Mouse (Mus musculus): Measurements from ENCODE around the gene Klk9. TPM values are rescaled to one million over a fixed set of nuclear protein-coding genes. Genes with fewer than 3 reads are reported as not detected.

Gene Klk9
- polyA plus RNA-seq (2012; rRNA removed): 0.14 and 0.21 TPM in 2 replicates
- 0.21 and 0.53 TPM in 2 replicates for polyA plus RNA-seq (2014; fragmentation: Nextera tagmentation; extraction: Ambion mirVana)

DNA sequence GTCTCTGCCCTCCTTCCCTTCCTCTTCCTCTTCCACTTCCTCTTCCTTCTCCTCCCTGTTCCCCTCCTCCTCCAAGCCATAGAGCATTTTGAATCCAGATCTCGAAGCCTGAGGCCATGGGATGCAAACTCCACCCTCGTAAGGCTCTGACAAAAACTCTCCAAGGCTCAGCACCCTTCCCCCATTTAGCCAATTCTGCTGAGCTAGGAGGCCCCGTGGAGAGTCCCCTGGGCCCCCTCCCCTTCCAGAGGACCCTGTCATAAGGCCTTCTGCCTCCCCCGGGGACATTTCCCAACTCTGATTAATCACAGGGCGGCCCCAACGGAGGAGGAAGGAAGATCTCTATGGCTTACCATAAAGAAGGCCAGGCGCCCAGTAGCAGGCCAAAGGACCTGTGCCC, at the start of gene Klk9:
Klk9 (plus strand) TSS at position 301 of the 400 bp plus-strand sequence.
- no peak for ATAC-seq (ENCODE audit: low FRiP score, low read depth)
- Histone ChIP-seq H3K9ac (ENCODE audit: low read depth, low read length, severe bottlenecking) (no peak within 1 kb of the TSS), H3K4me3 (replicated peaks; ENCODE audit: low read length) (no peak within 1 kb of the TSS), H3K36me3 (ENCODE audit: control insufficient read depth, insufficient read depth, low read length) (no peaks in the 10 kb centered on the region), H3K27ac (replicated peaks; ENCODE audit: low read depth, low read length) (no peak within 1 kb of the TSS), H3K4me2 (replicated peaks; ENCODE audit: low read depth, low read length, severe bottlenecking) (no peak within 1 kb of the TSS), H3K27me3 (ENCODE audit: control insufficient read depth, insufficient read depth, low read length) (peaks cover 7% of the 10 kb centered on the region; the same call in 1 of the 2 replicates), H3K9me3 (ENCODE audit: control insufficient read depth, low read length) (no peaks in the 10 kb centered on the region), H3K4me1 (ENCODE audit: control insufficient read depth, insufficient read depth, low read length) (peaks cover 3% of the 10 kb centered on the region; the same call in 1 of the 2 replicates)
- TF ChIP-seq POLR2A (IDR thresholded peaks at IDR 0.05; ENCODE audit: borderline replicate concordance, extremely low read depth, insufficient read depth, insufficient read length): no peak
- DNase-seq (ENCODE audit: low spot score): no peak
- 66% methylated on average over 7 of the region's 7 CpGs for WGBS

DNA sequence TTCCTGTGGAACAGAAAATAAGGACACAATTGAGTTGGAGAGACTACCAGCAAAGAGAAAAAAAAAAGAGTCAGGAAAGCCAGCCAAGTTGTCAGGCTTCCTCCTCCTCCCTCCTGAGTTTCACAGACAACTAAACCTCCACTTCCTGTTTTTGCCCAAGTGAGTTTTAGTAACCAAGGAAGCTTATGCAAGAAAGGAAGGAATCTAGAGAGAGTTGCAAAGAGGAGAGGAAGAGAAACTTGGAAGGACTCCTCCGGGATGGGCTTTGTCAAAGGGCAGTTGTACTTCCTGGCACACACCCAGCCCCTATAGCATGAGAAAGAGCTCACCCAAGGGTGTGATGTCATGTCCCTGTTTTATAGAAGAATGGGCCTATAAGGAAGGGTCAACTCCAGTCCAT, 43.9 kb upstream of the Klk9 start:
- Histone ChIP-seq H3K9me3 (ENCODE audit: control insufficient read depth, low read length) (no peaks in the 10 kb centered on the region), H3K4me2 (replicated peaks; ENCODE audit: low read depth, low read length, severe bottlenecking) (no peak overlapping the region), H3K27me3 (ENCODE audit: control insufficient read depth, insufficient read depth, low read length) (no peaks in the 10 kb centered on the region), H3K9ac (ENCODE audit: low read depth, low read length, severe bottlenecking) (no peak overlapping the region), H3K27ac (replicated peaks; ENCODE audit: low read depth, low read length) (no peak overlapping the region), H3K4me1 (ENCODE audit: control insufficient read depth, insufficient read depth, low read length) (no peaks in the 10 kb centered on the region), H3K36me3 (ENCODE audit: control insufficient read depth, insufficient read depth, low read length) (no peaks in the 10 kb centered on the region), H3K4me3 (replicated peaks; ENCODE audit: low read length) (no peak overlapping the region)
- WGBS: 58% methylated on average over 1 of the region's 1 CpGs
- TF ChIP-seq POLR2A (IDR thresholded peaks at IDR 0.05; ENCODE audit: borderline replicate concordance, extremely low read depth, insufficient read depth, insufficient read length): no peak
- no peak for ATAC-seq (ENCODE audit: low FRiP score, low read depth)
- no peak for DNase-seq (ENCODE audit: low spot score)

DNA sequence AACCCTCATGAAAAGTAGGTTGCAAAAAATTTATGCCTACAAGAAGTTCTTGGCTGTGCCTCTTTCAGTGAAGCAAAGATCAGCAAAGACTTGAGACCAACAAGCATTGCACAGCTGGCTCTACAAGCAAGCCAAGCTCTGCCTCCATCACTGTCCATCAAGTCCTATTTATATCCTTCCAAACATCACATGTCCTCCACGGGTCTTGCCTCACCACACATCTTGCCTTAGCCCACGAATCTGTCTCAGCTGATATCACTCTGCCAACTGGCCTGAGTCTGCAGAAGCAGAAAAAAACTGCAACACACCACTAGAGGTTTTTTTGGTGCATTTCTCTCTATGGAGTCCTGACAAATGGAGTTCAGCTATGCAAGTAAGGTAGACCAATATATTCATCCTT, 38.9 kb upstream of the Klk9 start:
- no peak for TF ChIP-seq POLR2A (IDR thresholded peaks at IDR 0.05; ENCODE audit: borderline replicate concordance, extremely low read depth, insufficient read depth, insufficient read length)
- Histone ChIP-seq H3K4me3 (replicated peaks; ENCODE audit: low read length) (no peak overlapping the region), H3K36me3 (ENCODE audit: control insufficient read depth, insufficient read depth, low read length) (no peaks in the 10 kb centered on the region), H3K27ac (replicated peaks; ENCODE audit: low read depth, low read length) (no peak overlapping the region), H3K9me3 (ENCODE audit: control insufficient read depth, low read length) (no peaks in the 10 kb centered on the region), H3K4me2 (replicated peaks; ENCODE audit: low read depth, low read length, severe bottlenecking) (no peak overlapping the region), H3K27me3 (ENCODE audit: control insufficient read depth, insufficient read depth, low read length) (no peaks in the 10 kb centered on the region), H3K9ac (ENCODE audit: low read depth, low read length, severe bottlenecking) (no peak overlapping the region), H3K4me1 (ENCODE audit: control insufficient read depth, insufficient read depth, low read length) (no peaks in the 10 kb centered on the region)
- WGBS: 65% methylated on average over 2 of the region's 2 CpGs
- no peak for DNase-seq (ENCODE audit: low spot score)
- ATAC-seq (ENCODE audit: low FRiP score, low read depth): no peak

DNA sequence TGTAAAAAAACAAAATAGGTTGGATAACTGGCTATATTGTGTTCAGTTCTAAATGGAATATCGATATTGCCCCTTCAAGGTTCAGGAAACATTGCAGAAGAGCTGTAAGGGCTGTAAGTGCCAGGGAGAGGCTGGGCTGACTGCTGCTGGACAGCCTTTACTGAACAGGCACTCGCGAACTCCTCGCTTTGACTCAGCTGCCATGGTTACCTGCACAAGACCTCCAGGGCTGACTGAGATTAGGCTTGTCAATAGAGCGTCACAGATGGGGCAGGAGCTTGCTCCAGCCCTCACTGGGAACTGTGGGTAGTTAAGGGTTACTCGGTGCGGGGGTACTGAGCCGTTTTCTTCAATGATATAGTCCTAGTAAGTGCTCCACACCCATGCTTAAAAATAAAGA, 25.2 kb upstream of the Klk9 start:
- no peak for DNase-seq (ENCODE audit: low spot score)
- no peaks in the 10 kb centered on the region for H3K4me1 ChIP-seq (ENCODE audit: control insufficient read depth, insufficient read depth, low read length)
- no peak overlapping the region for H3K4me2 ChIP-seq (replicated peaks; ENCODE audit: low read depth, low read length, severe bottlenecking)
- no peaks in the 10 kb centered on the region for H3K36me3 ChIP-seq (ENCODE audit: control insufficient read depth, insufficient read depth, low read length)
- H3K4me3 ChIP-seq (replicated peaks; ENCODE audit: low read length): no peak overlapping the region
- no peak for TF ChIP-seq POLR2A (IDR thresholded peaks at IDR 0.05; ENCODE audit: borderline replicate concordance, extremely low read depth, insufficient read depth, insufficient read length)
- 52% methylated on average over 8 of the region's 8 CpGs for WGBS
- no peaks in the 10 kb centered on the region for H3K27me3 ChIP-seq (ENCODE audit: control insufficient read depth, insufficient read depth, low read length)
- H3K9me3 ChIP-seq (ENCODE audit: control insufficient read depth, low read length): no peaks in the 10 kb centered on the region
- no peak overlapping the region for H3K27ac ChIP-seq (replicated peaks; ENCODE audit: low read depth, low read length)
- no peak for ATAC-seq (ENCODE audit: low FRiP score, low read depth)
- no peak overlapping the region for H3K9ac ChIP-seq (ENCODE audit: low read depth, low read length, severe bottlenecking)

DNA sequence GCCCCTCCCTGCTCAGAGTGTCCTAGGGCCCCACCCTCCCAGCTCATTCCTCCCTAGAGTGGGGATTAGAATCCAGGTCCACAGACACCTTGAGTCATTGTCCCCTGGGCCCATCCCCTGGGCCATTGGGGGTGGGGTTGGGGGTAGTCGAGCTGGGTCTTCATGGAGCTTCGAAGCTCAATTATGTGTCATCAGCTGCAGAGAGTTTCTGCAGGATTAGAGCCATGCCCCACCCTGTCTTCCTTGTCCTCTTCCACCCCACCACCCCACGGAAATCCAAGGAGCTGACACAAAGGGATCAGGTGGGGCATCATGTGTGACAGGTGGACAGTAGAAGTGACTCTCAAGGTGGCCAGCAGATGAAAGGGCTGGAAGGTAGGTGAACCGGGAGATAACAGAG, 23.1 kb upstream of the Klk9 start, which contains the start of gene Klk12:
Klk12 (plus strand) TSS at position 301 of the 400 bp plus-strand sequence.
- H3K4me2 ChIP-seq (replicated peaks; ENCODE audit: low read depth, low read length, severe bottlenecking): no peak within 1 kb of the TSS
- DNase-seq (ENCODE audit: low spot score): no peak
- H3K4me1 ChIP-seq (ENCODE audit: control insufficient read depth, insufficient read depth, low read length): no peaks in the 10 kb centered on the region
- H3K9ac ChIP-seq (ENCODE audit: low read depth, low read length, severe bottlenecking): no peak within 1 kb of the TSS
- TF ChIP-seq POLR2A (IDR thresholded peaks at IDR 0.05; ENCODE audit: borderline replicate concordance, extremely low read depth, insufficient read depth, insufficient read length): no peak
- H3K9me3 ChIP-seq (ENCODE audit: control insufficient read depth, low read length): no peaks in the 10 kb centered on the region
- no peaks in the 10 kb centered on the region for H3K27me3 ChIP-seq (ENCODE audit: control insufficient read depth, insufficient read depth, low read length)
- WGBS: 79% methylated on average over 4 of the region's 4 CpGs
- no peak within 1 kb of the TSS for H3K4me3 ChIP-seq (replicated peaks; ENCODE audit: low read length)
- H3K36me3 ChIP-seq (ENCODE audit: control insufficient read depth, insufficient read depth, low read length): no peaks in the 10 kb centered on the region
- ATAC-seq (ENCODE audit: low FRiP score, low read depth): no peak
- no peak within 1 kb of the TSS for H3K27ac ChIP-seq (replicated peaks; ENCODE audit: low read depth, low read length)

DNA sequence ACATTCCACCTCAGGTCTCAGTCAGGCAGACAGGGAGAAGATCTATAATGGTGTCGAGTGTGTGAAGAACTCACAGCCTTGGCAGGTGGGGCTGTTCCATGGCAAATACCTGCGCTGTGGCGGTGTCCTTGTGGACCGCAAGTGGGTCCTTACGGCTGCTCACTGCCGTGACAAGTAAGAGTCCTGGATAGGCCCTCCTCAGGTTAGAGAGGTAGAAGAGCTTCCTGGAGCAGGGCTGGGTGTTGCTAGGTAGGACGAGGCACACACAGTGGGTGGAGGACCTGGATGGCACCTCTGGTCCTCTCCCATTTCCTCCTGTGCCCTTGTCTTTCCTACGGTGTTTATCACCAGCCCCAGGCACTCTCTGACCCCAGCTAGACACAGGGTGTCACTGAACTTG, 22.1 kb upstream of the Klk9 start:
- Histone ChIP-seq H3K4me1 (ENCODE audit: control insufficient read depth, insufficient read depth, low read length) (no peaks in the 10 kb centered on the region), H3K9ac (ENCODE audit: low read depth, low read length, severe bottlenecking) (no peak overlapping the region), H3K27me3 (ENCODE audit: control insufficient read depth, insufficient read depth, low read length) (no peaks in the 10 kb centered on the region), H3K36me3 (ENCODE audit: control insufficient read depth, insufficient read depth, low read length) (no peaks in the 10 kb centered on the region), H3K4me3 (replicated peaks; ENCODE audit: low read length) (no peak overlapping the region), H3K9me3 (ENCODE audit: control insufficient read depth, low read length) (no peaks in the 10 kb centered on the region), H3K27ac (replicated peaks; ENCODE audit: low read depth, low read length) (no peak overlapping the region), H3K4me2 (replicated peaks; ENCODE audit: low read depth, low read length, severe bottlenecking) (no peak overlapping the region)
- no peak for TF ChIP-seq POLR2A (IDR thresholded peaks at IDR 0.05; ENCODE audit: borderline replicate concordance, extremely low read depth, insufficient read depth, insufficient read length)
- 83% methylated on average over 8 of the region's 8 CpGs for WGBS
- DNase-seq (ENCODE audit: low spot score): no peak
- no peak for ATAC-seq (ENCODE audit: low FRiP score, low read depth)

Data from limb, embryonic 14.5 days (tissue).